Comparison of ENCODE assay signal across 9 mouse cellular contexts in genomic region chr17:35064378-35064877, GRCm38 (mm10). TPM values are rescaled to one million over a fixed set of nuclear protein-coding genes. Genes with fewer than 3 reads are reported as not detected.
DNase-seq lines count a peak whose midpoint lies in the region; ATAC-seq and TF ChIP-seq lines count a peak whose summit lies in the region.
"Had no signal": no experiment of that assay in that cellular context is flagged by ENCODE, and none has a peak within 500 bp of the region (broad histone marks: within the 10 kb centered on the region; RNA-seq: fewer than 3 reads in every experiment).

No protein-coding gene starts in this region.

- peak overlapping the region; percentile 62 for H3K4me2 ChIP-seq in lung, embryonic 14.5 days
- H3K4me2 ChIP-seq in hindbrain, embryonic 14.5 days (replicated peaks), result peak overlapping the region; percentile 45
- peak overlapping the region; percentile 42 for H3K4me2 ChIP-seq in midbrain, embryonic 14.5 days (ENCODE audit: low read length)

- peak overlapping the region; percentile 17; the same call in 1 of the 2 replicates for H3K9ac ChIP-seq in lung, embryonic 14.5 days
- no peak overlapping the region for H3K9ac ChIP-seq in hindbrain, embryonic 14.5 days
- H3K9ac ChIP-seq in midbrain, embryonic 14.5 days (replicated peaks; ENCODE audit: low read length), result peak overlapping the region; percentile 20; the same call in 1 of the 2 replicates

- peak overlapping the region; percentile 88 for H3K27ac ChIP-seq in lung, embryonic 14.5 days (ENCODE audit: low read depth)
- H3K27ac ChIP-seq in hindbrain, embryonic 14.5 days, result no peak overlapping the region
- H3K27ac ChIP-seq in midbrain, embryonic 14.5 days (replicated peaks; ENCODE audit: low read depth, low read length), result no peak overlapping the region

- H3K4me3 ChIP-seq in lung, embryonic 14.5 days (ENCODE audit: low read depth, low read length), result peak overlapping the region; percentile 28
- no peak overlapping the region for H3K4me3 ChIP-seq in hindbrain, embryonic 14.5 days (replicated peaks; ENCODE audit: low read length)
- no peak overlapping the region for H3K4me3 ChIP-seq in midbrain, embryonic 14.5 days (replicated peaks; ENCODE audit: low read depth, low read length)

- no peaks in the 10 kb centered on the region for H3K9me3 ChIP-seq in lung, embryonic 14.5 days (ENCODE audit: low read depth, low read length)
- no peaks in the 10 kb centered on the region for H3K9me3 ChIP-seq in hindbrain, embryonic 14.5 days (ENCODE audit: control insufficient read depth, low read length)
- H3K9me3 ChIP-seq in midbrain, embryonic 14.5 days (ENCODE audit: control insufficient read depth, low read length), result no peaks in the 10 kb centered on the region

- peak; percentile 66 for DNase-seq in cerebellum, adult 11 months
- DNase-seq in cerebellum, postnatal 4 days (ENCODE audit: low spot score in 2 of 2), result no peak
- DNase-seq in lung, embryonic 14.5 days, result no peak
- no peak for DNase-seq in lung, postnatal 10 days
- no peak for DNase-seq in hindbrain, embryonic 14.5 days (ENCODE audit: low spot score)
- no peak for DNase-seq in midbrain, embryonic 14.5 days
- no peak for DNase-seq in ovary, postnatal 36 days (ENCODE audit: low spot score)
- DNase-seq in right cerebral cortex, postnatal 14 days, result no peak

- peaks cover 32% of the 10 kb centered on the region for H3K36me3 ChIP-seq in lung, embryonic 14.5 days (ENCODE audit: insufficient read depth)
- H3K36me3 ChIP-seq in hindbrain, embryonic 14.5 days (replicated peaks; ENCODE audit: control insufficient read depth, insufficient read depth), result peaks cover 30% of the 10 kb centered on the region
- peaks cover 24% of the 10 kb centered on the region for H3K36me3 ChIP-seq in midbrain, embryonic 14.5 days (ENCODE audit: control insufficient read depth, insufficient read depth, low read length)

- peaks cover 17% of the 10 kb centered on the region for H3K27me3 ChIP-seq in lung, embryonic 14.5 days (ENCODE audit: insufficient read depth, low read length)
- H3K27me3 ChIP-seq in hindbrain, embryonic 14.5 days (ENCODE audit: control insufficient read depth, insufficient read depth, low read length), result peaks cover 35% of the 10 kb centered on the region
- peaks cover 18% of the 10 kb centered on the region; the same call in 1 of the 2 replicates for H3K27me3 ChIP-seq in midbrain, embryonic 14.5 days (ENCODE audit: control insufficient read depth, insufficient read depth, low read length)

- WGBS in lung, embryonic 14.5 days, result 21% methylated on average over 10 of the region's 10 CpGs
- WGBS in hindbrain, embryonic 14.5 days, result 46% methylated on average over 10 of the region's 10 CpGs
- WGBS in midbrain, embryonic 14.5 days, result 33% methylated on average over 10 of the region's 10 CpGs

- TF ChIP-seq CTCF in lung, embryonic 14.5 days (IDR thresholded peaks at IDR 0.05; ENCODE audit: low read depth), result no peak

- ATAC-seq in lung, embryonic 14.5 days (ENCODE audit: insufficient read depth), result no peak
- no peak for ATAC-seq in hindbrain, embryonic 14.5 days (ENCODE audit: low FRiP score)
- ATAC-seq in midbrain, embryonic 14.5 days (ENCODE audit: low FRiP score, low TSS enrichment), result no peak

- peaks cover 10% of the 10 kb centered on the region for H3K4me1 ChIP-seq in lung, embryonic 14.5 days (ENCODE audit: insufficient read depth)
- H3K4me1 ChIP-seq in hindbrain, embryonic 14.5 days (replicated peaks; ENCODE audit: control insufficient read depth, insufficient read depth, low read length), result peaks cover 18% of the 10 kb centered on the region
- H3K4me1 ChIP-seq in midbrain, embryonic 14.5 days (ENCODE audit: control insufficient read depth, insufficient read depth, low read length), result peaks cover 16% of the 10 kb centered on the region

RNA-seq across cellular contexts. Expression of gene Ly6g6c, which starts 0.8 kb away (rescaled TPM):
- 0.38 TPM in 1 of 2 replicates, not detected in the other for polyA plus RNA-seq in lung, embryonic 14.5 days (2014; fragmentation: Nextera tagmentation; extraction: Ambion mirVana)
- not detected in 2 replicates for polyA plus RNA-seq in hindbrain, embryonic 14.5 days (2014; fragmentation: Nextera tagmentation; extraction: Ambion mirVana)
- polyA plus RNA-seq in midbrain, embryonic 14.5 days (2014; fragmentation: Nextera tagmentation; extraction: Ambion mirVana), result not detected in 2 replicates
- polyA plus RNA-seq: erythroblast, embryonic 14.5 days had no signal

RNA-seq across cellular contexts. Expression of gene Mpig6b, which starts 1.6 kb away (rescaled TPM):
- polyA plus RNA-seq in lung, embryonic 14.5 days (2014; fragmentation: Nextera tagmentation; extraction: Ambion mirVana), result 0.95 and 1.4 TPM in 2 replicates
- polyA plus RNA-seq in hindbrain, embryonic 14.5 days (2014; fragmentation: Nextera tagmentation; extraction: Ambion mirVana), result 0.21 and 0.42 TPM in 2 replicates
- 0.11 and 0.21 TPM in 2 replicates for polyA plus RNA-seq in midbrain, embryonic 14.5 days (2014; fragmentation: Nextera tagmentation; extraction: Ambion mirVana)

RNA-seq across cellular contexts. Expression of gene Ddah2, which starts 5.6 kb away (rescaled TPM):
- 319 and 338 TPM in 2 replicates for polyA plus RNA-seq in lung, embryonic 14.5 days (2014; fragmentation: Nextera tagmentation; extraction: Ambion mirVana)
- polyA plus RNA-seq in hindbrain, embryonic 14.5 days (2014; fragmentation: Nextera tagmentation; extraction: Ambion mirVana), result 295 and 328 TPM in 2 replicates
- polyA plus RNA-seq in midbrain, embryonic 14.5 days (2014; fragmentation: Nextera tagmentation; extraction: Ambion mirVana), result 375 and 392 TPM in 2 replicates

RNA-seq across cellular contexts. Expression of gene Ly6g6e, which starts 12.3 kb away (rescaled TPM):
- 0.39 and 0.43 TPM in 2 replicates for polyA plus RNA-seq in lung, embryonic 14.5 days (2014; fragmentation: Nextera tagmentation; extraction: Ambion mirVana)
- polyA plus RNA-seq in hindbrain, embryonic 14.5 days (2014; fragmentation: Nextera tagmentation; extraction: Ambion mirVana), result not detected in 2 replicates
- polyA plus RNA-seq in midbrain, embryonic 14.5 days (2014; fragmentation: Nextera tagmentation; extraction: Ambion mirVana), result 0.62 TPM in 1 of 2 replicates, not detected in the other
- polyA plus RNA-seq: erythroblast, embryonic 14.5 days had no signal

RNA-seq across cellular contexts. Expression of gene Ly6g6d, which starts 13.4 kb away (rescaled TPM):
- 2.7 and 4.0 TPM in 2 replicates for polyA plus RNA-seq in lung, embryonic 14.5 days (2014; fragmentation: Nextera tagmentation; extraction: Ambion mirVana)
- polyA plus RNA-seq in hindbrain, embryonic 14.5 days (2014; fragmentation: Nextera tagmentation; extraction: Ambion mirVana), result 0.82 and 0.94 TPM in 2 replicates
- 0.78 and 1.5 TPM in 2 replicates for polyA plus RNA-seq in midbrain, embryonic 14.5 days (2014; fragmentation: Nextera tagmentation; extraction: Ambion mirVana)
- polyA plus RNA-seq: erythroblast, embryonic 14.5 days had no signal
